Mouse (Mus musculus): ENCODE data around the gene Mboat2.

The Mboat2 gene

DNA sequence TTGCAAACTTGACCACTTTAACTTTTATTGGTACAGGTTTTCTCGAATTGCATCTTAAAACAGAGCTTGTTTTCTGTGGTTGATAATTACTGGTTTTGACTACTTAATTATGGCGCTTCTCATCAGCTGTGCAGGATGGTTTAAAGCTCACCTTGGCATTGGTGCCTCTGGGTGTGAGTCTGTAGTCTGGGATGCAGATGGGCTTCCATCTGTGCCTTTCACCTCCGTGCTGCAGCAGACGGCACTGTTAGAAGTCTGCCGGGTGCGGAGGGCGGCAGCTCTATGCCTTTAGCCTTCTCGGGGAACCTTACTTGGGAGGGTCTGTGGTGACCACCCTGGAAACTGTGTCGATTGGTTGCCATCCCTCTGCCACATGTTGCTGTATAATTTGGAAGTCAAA lies 29.8 kb downstream of the Mboat2 start:
- DNase-seq (ENCODE audit: low spot score in 2 of 2) = no peak

DNA sequence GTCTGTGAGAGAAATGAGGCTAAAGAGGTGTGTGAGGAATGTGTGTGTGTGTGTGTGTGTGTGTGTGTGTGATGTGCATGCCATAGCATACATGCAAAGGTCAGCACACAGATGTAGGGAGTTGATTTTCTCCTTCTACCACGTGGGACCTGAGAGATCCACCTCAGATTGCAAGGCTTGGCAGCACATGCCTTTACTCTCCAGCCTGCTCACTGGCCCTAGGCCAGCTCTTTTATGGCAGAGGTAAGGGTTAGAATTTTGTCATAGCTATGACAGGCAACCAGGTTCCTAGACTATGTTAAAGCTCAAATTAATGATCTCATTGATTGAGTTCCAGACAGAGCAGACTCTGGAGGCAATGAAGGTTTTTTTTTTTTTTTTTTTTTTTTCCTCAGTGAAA lies 33.1 kb downstream of the Mboat2 start:
- DNase-seq (ENCODE audit: low spot score in 2 of 2) = no peak

DNA sequence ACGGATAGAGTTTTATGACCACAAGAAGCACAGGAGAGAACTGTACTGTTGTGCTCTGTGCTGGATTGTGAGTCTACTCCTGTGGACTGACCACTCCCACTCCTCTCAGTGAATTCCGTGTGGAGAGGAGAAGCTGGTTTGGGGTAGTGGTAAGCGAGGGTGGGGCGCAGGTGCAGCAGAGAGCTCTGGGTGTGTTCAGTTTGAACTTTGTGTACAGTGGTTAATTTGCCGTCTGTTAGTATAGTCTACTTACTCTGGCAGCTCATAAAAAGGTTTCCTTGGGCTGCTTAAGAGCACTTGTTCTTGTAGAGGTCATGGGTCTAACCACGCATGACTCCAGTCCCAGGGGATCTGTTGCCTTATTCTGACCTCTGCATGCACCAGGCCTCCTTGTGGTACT lies 36.0 kb downstream of the Mboat2 start:
- no peak for DNase-seq (ENCODE audit: low spot score in 2 of 2)

- no peak for DNase-seq (ENCODE audit: low spot score in 2 of 2)
Measured at GRCm38 (mm10) chr12:24868694-24869093, 38.0 kb downstream of the Mboat2 start.

DNA sequence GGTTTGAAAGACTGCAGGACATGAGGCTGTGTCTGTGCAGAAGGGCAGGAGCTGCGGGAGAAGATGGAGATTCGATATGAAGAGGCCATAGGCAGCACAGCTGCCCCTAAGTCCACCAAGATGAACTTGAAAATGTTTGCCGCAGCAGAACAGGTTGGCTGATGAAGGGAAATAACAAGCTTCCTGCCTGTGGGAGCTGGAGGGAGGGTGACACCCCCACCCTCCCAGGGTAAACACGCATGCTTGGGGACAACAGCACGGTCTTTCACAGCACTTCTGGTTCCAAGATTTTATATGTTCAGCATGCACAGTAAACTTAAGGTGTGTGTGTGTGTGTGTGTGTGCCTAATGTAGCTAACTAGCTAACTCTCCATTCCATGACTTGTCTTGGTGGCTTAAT lies 38.6 kb downstream of the Mboat2 start:
- no peak for DNase-seq (ENCODE audit: low spot score in 2 of 2)

GRCm38 (mm10) chr12:24870901-24871300 lies 40.2 kb downstream of the Mboat2 start:
- no peak for DNase-seq (ENCODE audit: low spot score in 2 of 2)

- no peak for DNase-seq (ENCODE audit: low spot score in 2 of 2)
Measured at GRCm38 (mm10) chr12:24872264-24872663, 41.6 kb downstream of the Mboat2 start.

- no peak for DNase-seq (ENCODE audit: low spot score in 2 of 2)
Measured at GRCm38 (mm10) chr12:24872689-24873088, 42.0 kb downstream of the Mboat2 start.

- no peak for DNase-seq (ENCODE audit: low spot score in 2 of 2)
Measured at GRCm38 (mm10) chr12:24875908-24876307, 45.2 kb downstream of the Mboat2 start.

- no peak for DNase-seq (ENCODE audit: low spot score in 2 of 2)
Measured at GRCm38 (mm10) chr12:24877231-24877630, 46.6 kb downstream of the Mboat2 start.

DNA sequence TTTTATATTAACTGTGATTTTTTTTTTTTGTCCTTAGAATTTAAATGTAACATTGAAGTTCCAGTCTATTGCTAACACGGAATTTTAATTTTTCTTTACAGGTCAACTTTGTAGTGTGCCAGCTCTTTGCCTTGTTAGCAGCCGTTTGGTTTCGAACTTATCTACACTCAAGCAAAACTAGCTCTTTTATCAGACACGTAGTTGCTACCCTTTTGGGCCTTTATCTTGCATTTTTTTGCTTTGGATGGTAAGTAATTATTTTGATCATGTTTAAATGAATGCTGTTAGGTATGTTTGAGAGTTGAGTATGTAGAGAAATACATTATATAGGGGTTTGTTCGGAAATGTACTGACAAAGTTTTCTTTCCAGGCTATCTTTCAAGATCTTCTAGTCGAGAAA lies 47.4 kb downstream of the Mboat2 start:
- DNase-seq (ENCODE audit: low spot score in 2 of 2) = no peak

- DNase-seq (ENCODE audit: low spot score in 2 of 2) = no peak
Measured at GRCm38 (mm10) chr12:24878735-24879362, 48.2 kb downstream of the Mboat2 start.

DNA sequence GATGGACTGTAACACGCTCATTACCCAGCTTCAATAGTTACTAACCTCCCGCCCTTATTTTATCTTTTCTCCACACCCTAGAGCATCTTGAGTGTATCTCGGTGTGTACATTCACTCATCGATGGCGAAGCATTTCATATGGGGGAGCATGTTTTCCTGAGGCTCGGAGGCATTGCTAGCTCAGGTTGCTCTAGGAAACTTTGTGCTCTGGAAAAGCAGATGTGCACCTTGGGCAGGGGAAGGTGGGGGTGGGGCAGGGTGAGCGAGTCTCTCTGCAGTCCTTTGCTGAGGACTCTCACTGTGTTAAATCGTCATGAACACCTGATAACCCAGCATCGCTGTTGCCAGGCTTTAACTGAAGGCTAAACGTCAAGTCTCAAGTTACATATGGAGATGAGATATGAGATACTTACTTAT lies 48.9 kb downstream of the Mboat2 start:
- no peak for DNase-seq (ENCODE audit: low spot score in 2 of 2)

- no peak for DNase-seq (ENCODE audit: low spot score in 2 of 2)
Measured at GRCm38 (mm10) chr12:24883279-24883678, 52.6 kb downstream of the Mboat2 start.

- DNase-seq (ENCODE audit: low spot score in 2 of 2) = no peak
Measured at GRCm38 (mm10) chr12:24886800-24887199, 56.1 kb downstream of the Mboat2 start.

DNA sequence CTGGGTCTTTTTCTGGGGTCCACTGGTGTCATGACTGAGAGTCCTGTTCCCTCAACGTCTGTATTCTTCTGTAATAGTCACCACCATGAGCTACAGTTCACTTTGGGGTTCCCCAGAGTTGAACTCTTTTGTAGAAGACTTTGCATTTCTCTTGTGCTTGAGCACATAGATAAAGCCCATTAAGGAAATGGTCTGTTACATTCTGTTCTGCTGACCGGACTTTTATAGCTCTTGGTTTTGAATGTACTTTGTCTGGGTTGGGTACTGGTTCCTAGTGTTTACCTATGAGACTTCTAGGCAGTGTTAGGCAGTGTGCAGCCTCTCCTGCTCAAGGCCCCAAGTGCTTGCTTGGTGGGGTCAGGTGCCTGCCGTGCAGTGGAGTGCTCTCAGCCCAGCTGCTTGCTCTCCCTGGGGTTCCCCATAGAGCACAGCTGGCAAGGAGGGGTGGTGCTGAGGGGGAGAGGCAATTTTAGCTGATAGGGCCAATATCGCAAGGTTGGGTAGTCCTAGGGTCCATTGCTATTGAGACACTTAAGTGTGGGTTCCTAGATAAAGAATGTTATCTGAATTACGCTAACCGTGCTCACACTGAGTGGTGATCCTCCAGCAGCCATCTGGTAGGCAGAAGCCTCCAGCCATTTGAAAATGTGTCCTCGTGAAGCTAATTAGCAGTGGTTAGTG lies 58.8 kb downstream of the Mboat2 start:
- no peak for DNase-seq (ENCODE audit: low spot score in 2 of 2)

DNA sequence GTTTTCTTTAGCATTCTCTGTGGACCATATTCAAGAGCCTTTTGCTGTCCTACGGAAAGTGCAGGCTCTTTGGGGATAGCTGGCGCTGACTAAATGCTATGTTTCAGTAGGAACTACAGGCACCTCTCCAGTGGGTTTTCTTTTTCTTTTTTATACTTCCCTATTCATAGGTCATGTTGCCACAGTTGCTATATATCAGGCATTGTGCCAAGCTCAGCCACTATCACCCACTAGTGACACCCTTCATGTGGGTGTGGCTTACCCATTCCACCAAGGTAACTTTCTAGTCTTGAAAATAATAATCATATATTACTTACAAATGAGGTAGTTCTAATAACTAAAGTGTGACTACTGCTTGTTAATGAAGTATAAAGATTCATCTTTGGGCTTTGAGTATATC lies 59.5 kb downstream of the Mboat2 start:
- no peak for DNase-seq (ENCODE audit: low spot score in 2 of 2)

GRCm38 (mm10) chr12:24890684-24891459 lies 60.2 kb downstream of the Mboat2 start:
- DNase-seq (ENCODE audit: low spot score in 2 of 2) = no peak

- DNase-seq (ENCODE audit: low spot score in 2 of 2) = no peak
Measured at GRCm38 (mm10) chr12:24892536-24892935, 61.9 kb downstream of the Mboat2 start.

DNA sequence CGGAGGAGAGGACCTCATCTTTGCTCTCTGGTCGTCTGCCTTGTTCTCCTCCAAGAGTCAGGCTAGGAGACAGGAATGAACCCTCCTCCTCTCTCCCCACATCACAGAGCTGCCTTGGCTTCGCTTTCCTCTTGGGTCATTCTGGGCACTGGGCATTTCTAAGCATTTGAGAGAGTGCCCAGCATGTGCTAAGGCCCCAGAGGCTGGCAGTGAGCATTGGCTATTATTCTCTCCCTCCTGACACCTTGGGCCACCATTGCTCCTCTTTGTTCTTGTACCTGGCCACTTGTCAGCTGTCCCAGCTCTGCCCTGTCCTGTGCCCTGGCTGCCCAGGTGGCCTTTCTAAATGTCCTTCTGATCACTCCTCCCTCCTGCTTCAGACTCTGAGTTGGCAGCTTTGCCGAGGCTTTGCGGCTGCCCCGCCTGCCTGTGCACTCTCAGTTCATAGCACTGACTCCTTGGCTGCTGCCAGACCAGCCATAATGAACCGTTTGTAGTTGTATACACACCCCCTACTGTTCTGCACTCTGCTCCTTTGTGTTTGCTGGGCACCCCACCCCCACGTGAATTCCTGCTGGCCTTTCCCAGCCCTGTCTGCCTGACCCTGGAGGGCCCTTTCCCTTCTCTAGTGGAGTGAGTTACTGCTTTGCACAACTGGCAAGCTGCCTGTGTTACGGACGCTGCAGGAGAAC lies 63.2 kb downstream of the Mboat2 start:
- DNase-seq (ENCODE audit: low spot score in 2 of 2) = peak; percentile 38 to 42

- no peak for DNase-seq (ENCODE audit: low spot score in 2 of 2)
Measured at GRCm38 (mm10) chr12:24895352-24895751, 64.7 kb downstream of the Mboat2 start.

DNA sequence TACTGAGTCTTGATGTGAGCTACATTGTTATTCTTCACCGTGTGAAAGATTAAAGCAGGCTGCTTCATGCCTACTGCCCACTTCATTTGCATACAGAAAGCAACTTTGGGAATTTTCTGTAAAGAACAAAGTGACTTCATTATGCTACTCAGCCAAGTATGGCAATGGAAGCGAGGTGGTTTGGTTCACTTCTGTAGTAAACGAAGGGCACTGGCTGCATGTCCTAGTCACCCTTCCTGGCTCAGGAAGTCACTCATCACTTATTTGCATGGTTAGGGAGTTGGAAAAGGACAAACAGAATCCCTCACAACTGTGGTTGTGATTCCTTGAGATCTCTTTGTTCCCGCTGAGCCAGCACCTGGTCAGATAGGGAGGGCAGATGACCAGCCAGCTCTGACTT lies 66.7 kb downstream of the Mboat2 start:
- DNase-seq (ENCODE audit: low spot score in 2 of 2) = no peak
